Mouse (Mus musculus) megakaryocyte, embryonic 14.5 days (primary cell): Measurements from ENCODE around the gene Msh3.
"Not testable (repeated sequence)": the region's sequence is repeated elsewhere in the genome, so short reads cannot be mapped to it uniquely, and the experiment has no call there.

Experiments used
- FLI1 ChIP-seq: IDR thresholded peaks from 2 replicates; pipeline ENCODE4 v1.6.1; 2012; ENCODE audit warnings: low read length, inconsistent platforms, mixed read lengths
- GATA1 ChIP-seq: IDR thresholded peaks from 3 replicates; pipeline ENCODE4 v1.6.1; 2012; ENCODE audit warnings: mixed read lengths, low read length, inconsistent platforms, borderline replicate concordance

DNA sequence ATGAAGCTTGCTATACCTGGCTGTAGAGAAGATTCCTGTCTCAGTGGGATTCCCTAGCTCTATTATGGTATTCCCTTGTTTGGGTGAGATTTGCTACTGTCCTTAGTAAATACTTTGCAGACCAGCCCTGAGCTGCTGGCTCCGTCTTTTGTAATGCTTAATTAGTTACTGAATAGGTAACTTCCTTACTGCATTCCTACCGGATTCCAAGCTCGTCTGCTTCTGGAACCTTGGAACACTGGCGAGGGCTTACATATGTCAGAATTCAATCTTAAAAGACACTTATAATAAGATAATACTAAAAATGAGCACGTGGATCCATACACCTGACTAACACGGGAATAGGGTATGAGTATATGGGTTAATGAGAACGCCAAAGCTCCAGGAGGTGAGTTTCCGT is 182.1 kb downstream of the Msh3 start:
- TF ChIP-seq FLI1, GATA1: not testable (repeated sequence)
